Mouse (Mus musculus) adrenal gland (tissue): ENCODE data around the gene G0s2.

Experiments
- intact Hi-C: fragments of 180-260 bp; cut with DNase I; formaldehyde crosslinking; loops from one replicate; pipeline ENCODE4 v1.15.1; 2025
- long read RNA-seq, 2 experiments: library from polyadenylated mRNA; unstranded; transcript quantifications; one replicate each; pipeline ENCODE4 v2.0.0; 2020; ENCODE audit warnings: borderline replicate concordance in 1 of 2; ENCODE audit not compliant: insufficient replicate concordance in 1 of 2

Gene G0s2
- long read RNA-seq, experiment 1, transcript G0s2-201 (2 exons, 871 nt), result major isoform, 21 of 23 reads
- long read RNA-seq, experiment 1, partial matches to known transcripts, result 2 of 23 reads
- long read RNA-seq, experiment 1, other reads (novel, unspliced or antisense), result 0 of 23 reads
- long read RNA-seq, experiment 2, transcript G0s2-201 (2 exons, 871 nt), result major isoform, 17 of 17 reads
- long read RNA-seq, experiment 2, partial matches to known transcripts, result 0 of 17 reads
- long read RNA-seq, experiment 2, other reads (novel, unspliced or antisense), result 0 of 17 reads

- intact Hi-C loops, result no loop called here
Observed at GRCm38 (mm10) chr1:193272916-193273601, at the start of gene G0s2. G0s2 (minus strand) TSS chr1:193273217.

- intact Hi-C loops, result no loop called here
Observed at GRCm38 (mm10) chr1:193320398-193320797, 47.4 kb upstream of the G0s2 start.

GRCm38 (mm10) chr1:193319721-193320120 lies 46.7 kb upstream of the G0s2 start:
- intact Hi-C loops, result no loop called here

GRCm38 (mm10) chr1:193317159-193317559 lies 44.1 kb upstream of the G0s2 start:
- intact Hi-C loops, result no loop called here

GRCm38 (mm10) chr1:193316358-193316750 lies 43.3 kb upstream of the G0s2 start:
- intact Hi-C loops, result no loop called here

- intact Hi-C loops, result no loop called here
Observed at GRCm38 (mm10) chr1:193315705-193316357, 42.8 kb upstream of the G0s2 start.

- intact Hi-C loops, result no loop called here
Observed at GRCm38 (mm10) chr1:193311596-193311995, 38.6 kb upstream of the G0s2 start.

GRCm38 (mm10) chr1:193310519-193311085 lies 37.6 kb upstream of the G0s2 start:
- intact Hi-C loops, result no loop called here

- intact Hi-C loops, result no loop called here
Observed at GRCm38 (mm10) chr1:193309785-193310518, 36.9 kb upstream of the G0s2 start.

- intact Hi-C loops, result no loop called here
Observed at GRCm38 (mm10) chr1:193306832-193307231, 33.8 kb upstream of the G0s2 start.

GRCm38 (mm10) chr1:193305386-193305785 lies 32.4 kb upstream of the G0s2 start:
- intact Hi-C loops, result no loop called here

GRCm38 (mm10) chr1:193303096-193303495 lies 30.1 kb upstream of the G0s2 start:
- intact Hi-C loops, result no loop called here

GRCm38 (mm10) chr1:193302093-193302405 lies 29.0 kb upstream of the G0s2 start:
- intact Hi-C loops, result no loop called here

GRCm38 (mm10) chr1:193301216-193302092 lies 28.4 kb upstream of the G0s2 start:
- intact Hi-C loops, result no loop called here

GRCm38 (mm10) chr1:193299995-193300394 lies 27.0 kb upstream of the G0s2 start:
- intact Hi-C loops, result no loop called here

GRCm38 (mm10) chr1:193298141-193298765 lies 25.2 kb upstream of the G0s2 start:
- intact Hi-C loops, result no loop called here

GRCm38 (mm10) chr1:193295920-193296319 lies 22.9 kb upstream of the G0s2 start:
- intact Hi-C loops, result loop anchor here (2.0 kb wide), 1 partner anchor 17 kb away; no protein-coding TSS in a partner anchor

GRCm38 (mm10) chr1:193293926-193294325 lies 20.9 kb upstream of the G0s2 start:
- intact Hi-C loops, result no loop called here

- intact Hi-C loops, result no loop called here
Observed at GRCm38 (mm10) chr1:193293039-193293438, 20.0 kb upstream of the G0s2 start.

GRCm38 (mm10) chr1:193290686-193291085 lies 17.7 kb upstream of the G0s2 start:
- intact Hi-C loops, result no loop called here
